Mouse (Mus musculus) CH12.LX (cell line): ENCODE results near the gene Usp21. TPM values are rescaled to one million over a fixed set of nuclear protein-coding genes. Genes with fewer than 3 reads are reported as not detected.

Experiments used
- DNase-seq: peaks from one replicate; pipeline ENCODE4 v3.0.0-alpha.2; 2013; ENCODE audit errors: extremely low read depth
- H3K27ac ChIP-seq: 2 replicates; pipeline ENCODE4 v1.5.1; 2012; ENCODE audit warnings: low read depth, mild to moderate bottlenecking, control low read depth, moderate library complexity; ENCODE audit not compliant: insufficient read depth
- H3K27me3 ChIP-seq: replicated peaks from 2 replicates; pipeline ENCODE3; 2012; ENCODE audit warnings: inconsistent platforms
- H3K36me3 ChIP-seq, 2 experiments: replicated peaks in 1 of 2; 2 replicates each; pipeline versions ENCODE3 to v1.6.1; 2012; ENCODE audit warnings: inconsistent platforms in 1 of 2, low read length in 1 of 2, mild to moderate bottlenecking in 1 of 2, mixed read lengths in 1 of 2, moderate library complexity in 1 of 2; ENCODE audit not compliant: control insufficient read depth in 1 of 2, insufficient read depth in 1 of 2
- H3K4me1 ChIP-seq, 2 experiments: 2 replicates each; pipeline ENCODE4 v1.6.1; 2012; ENCODE audit warnings: inconsistent platforms in 1 of 2, moderate library complexity in 1 of 2; ENCODE audit not compliant: insufficient read depth in 2 of 2, control insufficient read depth in 1 of 2
- H3K4me2 ChIP-seq: 2 replicates; pipeline ENCODE4 v1.6.1; 2012; ENCODE audit warnings: low read depth, mild to moderate bottlenecking, control low read depth; ENCODE audit not compliant: poor library complexity, insufficient read depth, severe bottlenecking
- H3K4me3 ChIP-seq, 3 experiments: fragments of 150-350 bp in 1 of 3; sonication (generic) in 1 of 3; replicated peaks in 1 of 3; 2 replicates each; pipeline versions ENCODE3 to v1.5.1; 2011 to 2012; ENCODE audit warnings: low read depth in 2 of 3, low read length in 2 of 3, mild to moderate bottlenecking in 2 of 3, moderate library complexity in 2 of 3, control low read depth in 1 of 3, improper control_type of control experiment in 1 of 3, inconsistent platforms in 1 of 3, mixed read lengths in 1 of 3; ENCODE audit not compliant: poor library complexity in 1 of 3
- H3K79me2 ChIP-seq: replicated peaks from 2 replicates; pipeline ENCODE4 v1.6.1; 2012; ENCODE audit warnings: mild to moderate bottlenecking, moderate library complexity; ENCODE audit not compliant: control insufficient read depth, poor library complexity, insufficient read depth, severe bottlenecking; ENCODE audit errors: extremely low read depth
- H3K9ac ChIP-seq: 2 replicates; pipeline ENCODE4 v1.6.1; 2012; ENCODE audit warnings: low read depth, mild to moderate bottlenecking, control low read depth, moderate library complexity; ENCODE audit not compliant: insufficient read depth
- H3K9me3 ChIP-seq: replicated peaks from 2 replicates; pipeline ENCODE3; 2012; ENCODE audit warnings: low read length, inconsistent platforms, mixed read lengths
- CHD2 ChIP-seq: IDR thresholded peaks from 2 replicates; pipeline ENCODE4 v1.6.1; 2011; ENCODE audit warnings: low read length, improper control_type of control experiment
- CTCF ChIP-seq, 2 experiments: IDR thresholded peaks in 1 of 2; conservative IDR thresholded peaks in 1 of 2; 2 replicates each; pipeline ENCODE4 v1.5.1; 2011 to 2012; ENCODE audit warnings: low read depth in 2 of 2, low read length in 2 of 2, improper control_type of control experiment in 1 of 2, inconsistent platforms in 1 of 2, mild to moderate bottlenecking in 1 of 2, moderate library complexity in 1 of 2
- EP300 ChIP-seq: IDR thresholded peaks from 2 replicates; pipeline ENCODE4 v1.6.1; 2011; ENCODE audit warnings: low read length, improper control_type of control experiment
- MAFK ChIP-seq: IDR thresholded peaks from 2 replicates; pipeline ENCODE4 v1.6.1; 2011; ENCODE audit warnings: low read length, improper control_type of control experiment; ENCODE audit not compliant: insufficient replicate concordance
- MAX ChIP-seq: IDR thresholded peaks from 2 replicates; pipeline ENCODE4 v1.6.1; 2011; ENCODE audit warnings: low read length, improper control_type of control experiment
- MEF2A ChIP-seq: IDR thresholded peaks from 2 replicates; pipeline ENCODE4 v1.6.1; 2014; ENCODE audit warnings: low read depth, mild to moderate bottlenecking, inconsistent platforms, low read length, improper control_type of control experiment, borderline replicate concordance
- POLR2A ChIP-seq: IDR thresholded peaks from 2 replicates; pipeline ENCODE4 v1.6.1; 2011; ENCODE audit warnings: low read depth, mild to moderate bottlenecking, improper control_type of control experiment, low read length
- POLR2AphosphoS2 ChIP-seq: IDR thresholded peaks from 2 replicates; pipeline ENCODE4 v1.6.1; 2011; ENCODE audit warnings: low read depth, low read length, improper control_type of control experiment
- RAD21 ChIP-seq: IDR thresholded peaks from 2 replicates; pipeline ENCODE4 v1.6.1; 2011; ENCODE audit warnings: low read depth, mild to moderate bottlenecking, low read length, improper control_type of control experiment, moderate library complexity
- RCOR1 ChIP-seq: conservative IDR thresholded peaks from 2 replicates; pipeline ENCODE4 v1.6.1; 2012; ENCODE audit warnings: low read depth, mild to moderate bottlenecking, inconsistent platforms, low read length, improper control_type of control experiment
- SIN3A ChIP-seq: IDR thresholded peaks from 2 replicates; pipeline ENCODE4 v1.6.1; 2012; ENCODE audit warnings: low read length, improper control_type of control experiment, inconsistent platforms
- SMC3 ChIP-seq: IDR thresholded peaks from 2 replicates; pipeline ENCODE4 v1.6.1; 2011; ENCODE audit warnings: low read depth, low read length, improper control_type of control experiment
- TBP ChIP-seq: conservative IDR thresholded peaks from 2 replicates; pipeline ENCODE4 v1.6.1; 2011; ENCODE audit warnings: low read depth, low read length, improper control_type of control experiment
- TCF12 ChIP-seq: IDR thresholded peaks from 2 replicates; pipeline ENCODE4 v1.6.1; 2014; ENCODE audit warnings: low read depth, mild to moderate bottlenecking, inconsistent platforms, low read length, improper control_type of control experiment
- UBTF ChIP-seq: IDR thresholded peaks from 2 replicates; pipeline ENCODE4 v1.6.1; 2012; ENCODE audit warnings: low read depth, mild to moderate bottlenecking, inconsistent platforms, low read length, improper control_type of control experiment, moderate library complexity
- USF1 ChIP-seq: IDR thresholded peaks from 2 replicates; pipeline ENCODE4 v1.6.1; 2014; ENCODE audit warnings: low read depth, mild to moderate bottlenecking, inconsistent platforms, low read length, improper control_type of control experiment
- ZKSCAN1 ChIP-seq: IDR thresholded peaks from 2 replicates; pipeline ENCODE4 v1.6.1; 2012; ENCODE audit warnings: low read depth, inconsistent platforms, low read length, improper control_type of control experiment, borderline replicate concordance
- ZMIZ1 ChIP-seq: IDR thresholded peaks from 2 replicates; pipeline ENCODE4 v1.6.1; 2012; ENCODE audit warnings: low read depth, mild to moderate bottlenecking, inconsistent platforms, low read length, improper control_type of control experiment
- ZNF384 ChIP-seq: IDR thresholded peaks from 2 replicates; pipeline ENCODE4 v1.6.1; 2012; ENCODE audit warnings: low read depth, low read length, improper control_type of control experiment, inconsistent platforms
- dilution Hi-C: fragments of 300-500 bp; cut with MboI; formaldehyde crosslinking; loops from 2 replicates; pipeline ENCODE4 v1.14.3; 2020; ENCODE audit warnings: low sequenced_read_pairs; ENCODE audit not compliant: extremely low pct_unique_long_range_greater_than_20kb, extremely low pct_ligation_motif_present
- in situ Hi-C: fragments of 300-500 bp; cut with MboI; formaldehyde crosslinking; loops from 3 replicates; pipeline ENCODE4 v1.14.3; 2019; ENCODE audit warnings: low sequenced_read_pairs, low pct_ligation_motif_present, low pct_unique_long_range_greater_than_20kb, mixed read lengths
- polyA plus RNA-seq: library from polyadenylated mRNA; unstranded; fragments of >175 nt; gene quantifications from 2 replicates; pipeline ENCODE4 v1.2.1, GENCODE M21; 2012; ENCODE audit warnings: low read depth; ENCODE audit not compliant: insufficient read length
- total RNA-seq, 2 experiments: library from RNA; depleted of rRNA; stranded (reverse); fragments of 300-350 nt in 1 of 2; fragments of >200 nt in 1 of 2; gene quantifications; 2 replicates each; pipeline ENCODE4 v1.2.3; 2012 to 2014

The Usp21 gene
- total and polyA plus RNA-seq, 3 experiments: 8.5 to 37.6 (median 14.2) TPM

- DNase-seq: no peak
- no peaks in the 10 kb centered on the region for H3K79me2 ChIP-seq
- no peaks in the 10 kb centered on the region for H3K27me3 ChIP-seq
- TF ChIP-seq EP300 (no peak), ZNF384 (no peak), MAFK (no peak), POLR2AphosphoS2 (no peak), TBP (no peak), RCOR1 (no peak), CHD2 (no peak), SIN3A (no peak), RAD21 (no peak), MAX (no peak), USF1 (no peak), SMC3 (no peak), TCF12 (no peak), POLR2A (no peak), CTCF (conservative IDR thresholded peaks at IDR 0.05 in 1 of 2, IDR thresholded peaks at IDR 0.05 in 1 of 2; ENCODE audit: low read depth in 2 of 2, low read length in 2 of 2) (no peak), MEF2A (no peak), ZMIZ1 (no peak), UBTF (no peak), ZKSCAN1 (no peak)
- no peak overlapping the region for H3K27ac ChIP-seq
- peaks cover 57 to 79% of the 10 kb centered on the region in 2 experiments for H3K36me3 ChIP-seq
- H3K4me1 ChIP-seq: peaks cover 0 to 30% of the 10 kb centered on the region in 2 experiments; a peak in 2 of 4 replicates
- dilution Hi-C loops: no loop called here
- no peaks in the 10 kb centered on the region for H3K9me3 ChIP-seq
- H3K9ac ChIP-seq: no peak overlapping the region
- no peak overlapping the region for H3K4me3 ChIP-seq
- in situ Hi-C loops: no loop called here
- no peak overlapping the region for H3K4me2 ChIP-seq
These were observed 12.6 kb downstream of the Usp21 start for GRCm38 (mm10) chr1:171275144-171275734.

- no peak for DNase-seq
- Histone ChIP-seq H3K27ac (no peak overlapping the region), H3K27me3 (no peaks in the 10 kb centered on the region), H3K4me3 (no peak overlapping the region), H3K79me2 (no peaks in the 10 kb centered on the region), H3K4me1 (peaks cover 0 to 26% of the 10 kb centered on the region in 2 experiments; a peak in 2 of 4 replicates), H3K9me3 (no peaks in the 10 kb centered on the region), H3K36me3 (peaks cover 57 to 75% of the 10 kb centered on the region in 2 experiments), H3K9ac (no peak overlapping the region), H3K4me2 (no peak overlapping the region)
- in situ Hi-C loops: no loop called here
- dilution Hi-C loops: no loop called here
- TF ChIP-seq ZNF384 (no peak), TCF12 (no peak)
These were observed 13.6 kb downstream of the Usp21 start for GRCm38 (mm10) chr1:171274171-171274570.
